Mouse (Mus musculus) lung, adult 2 months (tissue): ENCODE data around the gene C1qtnf9.

Experiments
- CTCF ChIP-seq: fragments of 200-500 bp; IDR thresholded peaks from 2 replicates; pipeline ENCODE4 v1.5.1; 2011; ENCODE audit warnings: mild to moderate bottlenecking, low read length, control low read depth; ENCODE audit not compliant: insufficient read depth
- POLR2A ChIP-seq: fragments of 200-500 bp; IDR thresholded peaks from 2 replicates; pipeline ENCODE4 v1.6.1; 2011; ENCODE audit warnings: low read depth, mild to moderate bottlenecking, control low read depth, low read length, borderline replicate concordance; ENCODE audit errors: extremely low read depth

DNA sequence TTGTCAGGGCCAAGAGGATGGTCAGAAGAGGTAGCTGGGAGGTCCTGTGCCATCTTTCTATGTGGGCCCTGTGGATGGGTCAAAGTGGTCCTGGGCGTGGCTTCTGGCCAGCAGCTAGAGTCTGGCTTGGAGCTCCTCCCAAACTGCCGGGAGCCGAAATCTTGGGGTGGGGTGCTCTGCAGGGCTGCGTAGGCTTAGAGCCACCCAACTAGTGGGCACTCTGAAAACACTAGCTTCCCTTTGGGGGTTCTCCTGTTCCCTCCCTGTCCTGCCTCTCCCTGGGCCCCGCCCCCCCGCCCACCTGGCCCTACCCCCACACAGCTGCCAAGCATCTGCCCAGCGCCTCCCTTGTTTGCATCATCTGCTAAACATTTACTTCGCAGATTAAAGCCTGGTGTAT, 46.6 kb upstream of the C1qtnf9 start:
- TF ChIP-seq POLR2A (no peak), CTCF (no peak)
